Mouse (Mus musculus): ENCODE data around the gene Rtf1.
"Not testable (repeated sequence)": the region's sequence is repeated elsewhere in the genome, so short reads cannot be mapped to it uniquely, and the experiment has no call there.

Rtf1 gene

GRCm38 (mm10) chr2:119674525-119675214, at the start of gene Rtf1:
Rtf1 (plus strand) TSS chr2:119675068.
- peak; percentile 92 for DNase-seq

GRCm38 (mm10) chr2:119636781-119637180, 38.1 kb upstream of the Rtf1 start:
- peak; percentile 37 for DNase-seq

GRCm38 (mm10) chr2:119641214-119641912, 33.5 kb upstream of the Rtf1 start:
- no peak for DNase-seq

- DNase-seq: no peak
Measured at GRCm38 (mm10) chr2:119644254-119644653, 30.6 kb upstream of the Rtf1 start.

GRCm38 (mm10) chr2:119662220-119663182, 12.4 kb upstream of the Rtf1 start, which contains the start of gene Ndufaf1:
Ndufaf1 (minus strand) TSS chr2:119662827.
- DNase-seq: peak; percentile 88

GRCm38 (mm10) chr2:119665744-119666143, 9.1 kb upstream of the Rtf1 start:
- not testable (repeated sequence) for DNase-seq

GRCm38 (mm10) chr2:119669010-119669409, 5.9 kb upstream of the Rtf1 start:
- peak; percentile 63 for DNase-seq

- no peak for DNase-seq
Measured at GRCm38 (mm10) chr2:119675215-119675784, 432 bp downstream of the Rtf1 start.

GRCm38 (mm10) chr2:119675831-119676230, 963 bp downstream of the Rtf1 start:
- no peak for DNase-seq

- no peak for DNase-seq
Measured at GRCm38 (mm10) chr2:119683706-119684105, 8.8 kb downstream of the Rtf1 start.

GRCm38 (mm10) chr2:119692003-119692701, 17.3 kb downstream of the Rtf1 start:
- DNase-seq: peak; percentile 41

GRCm38 (mm10) chr2:119694826-119695225, 20.0 kb downstream of the Rtf1 start:
- DNase-seq: no peak

GRCm38 (mm10) chr2:119696111-119696510, 21.2 kb downstream of the Rtf1 start:
- no peak for DNase-seq

GRCm38 (mm10) chr2:119698472-119698871, 23.6 kb downstream of the Rtf1 start:
- no peak for DNase-seq

- no peak for DNase-seq
Measured at GRCm38 (mm10) chr2:119699962-119700361, 25.1 kb downstream of the Rtf1 start.

GRCm38 (mm10) chr2:119703171-119703570, 28.3 kb downstream of the Rtf1 start:
- DNase-seq: no peak

- no peak for DNase-seq
Measured at GRCm38 (mm10) chr2:119707676-119708075, 32.8 kb downstream of the Rtf1 start.

- no peak for DNase-seq
Measured at GRCm38 (mm10) chr2:119710011-119710410, 35.1 kb downstream of the Rtf1 start.

- not testable (repeated sequence) for DNase-seq
Measured at GRCm38 (mm10) chr2:119715868-119716267, 41.0 kb downstream of the Rtf1 start.

- no peak for DNase-seq
Measured at GRCm38 (mm10) chr2:119721070-119721469, 46.2 kb downstream of the Rtf1 start.

- no peak for DNase-seq
Measured at GRCm38 (mm10) chr2:119727762-119728416, 53.0 kb downstream of the Rtf1 start.

GRCm38 (mm10) chr2:119730735-119731134, 55.9 kb downstream of the Rtf1 start:
- DNase-seq: no peak
